Comparison of ENCODE assay signal across 8 mouse cellular contexts in the genomic region with DNA sequence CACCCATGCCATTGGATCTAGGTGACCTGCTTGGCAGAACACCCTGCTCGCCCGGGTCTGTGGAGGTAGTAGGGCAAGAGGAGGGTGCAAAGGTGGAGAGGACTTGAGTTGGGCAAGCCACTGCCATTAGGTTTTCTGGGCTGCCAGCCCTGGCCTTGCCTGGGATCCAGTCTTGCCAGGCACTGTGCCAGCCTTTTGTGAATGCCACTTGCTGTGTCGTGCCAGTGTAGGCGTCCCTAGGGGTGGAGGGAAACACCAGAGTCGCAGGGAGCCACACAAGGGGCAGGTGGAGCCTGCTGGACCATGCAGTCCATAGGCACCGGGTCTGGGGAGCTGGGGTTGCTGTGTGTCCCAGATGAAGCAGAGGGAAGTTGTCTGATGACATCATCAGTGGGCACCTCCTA. TPM values are rescaled to one million over a fixed set of nuclear protein-coding genes. Genes with fewer than 3 reads are reported as not detected.
DNase-seq lines count a peak whose midpoint lies in the region; ATAC-seq and TF ChIP-seq lines count a peak whose summit lies in the region.

No protein-coding gene starts in this region.

- H3K27me3 ChIP-seq in hindbrain, embryonic 13.5 days: no peaks in the 10 kb centered on the region
- H3K27me3 ChIP-seq in hindbrain, embryonic 12.5 days: no peaks in the 10 kb centered on the region
- no peaks in the 10 kb centered on the region for H3K27me3 ChIP-seq in intestine, postnatal 0 days (replicated peaks; ENCODE audit: control insufficient read depth, insufficient read depth, low read length)

- no peak for TF ChIP-seq CTCF in intestine, postnatal 0 days (IDR thresholded peaks at IDR 0.05; ENCODE audit: low read depth)

- H3K4me1 ChIP-seq in hindbrain, embryonic 13.5 days (replicated peaks): peaks cover 27% of the 10 kb centered on the region
- H3K4me1 ChIP-seq in hindbrain, embryonic 12.5 days: peaks cover 6% of the 10 kb centered on the region
- no peaks in the 10 kb centered on the region for H3K4me1 ChIP-seq in intestine, postnatal 0 days (replicated peaks; ENCODE audit: control insufficient read depth, insufficient read depth, low read length)

- H3K9ac ChIP-seq in hindbrain, embryonic 13.5 days: no peak overlapping the region
- no peak overlapping the region for H3K9ac ChIP-seq in hindbrain, embryonic 12.5 days
- no peak overlapping the region for H3K9ac ChIP-seq in intestine, postnatal 0 days (ENCODE audit: low read depth, low read length)

- H3K4me3 ChIP-seq in hindbrain, embryonic 13.5 days: no peak overlapping the region
- H3K4me3 ChIP-seq in hindbrain, embryonic 12.5 days: no peak overlapping the region
- no peak overlapping the region for H3K4me3 ChIP-seq in intestine, postnatal 0 days (ENCODE audit: low read depth, low read length)

- no peak overlapping the region for H3K4me2 ChIP-seq in hindbrain, embryonic 13.5 days
- no peak overlapping the region for H3K4me2 ChIP-seq in hindbrain, embryonic 12.5 days (replicated peaks)
- H3K4me2 ChIP-seq in intestine, postnatal 0 days (replicated peaks; ENCODE audit: low read depth): no peak overlapping the region

- H3K27ac ChIP-seq in hindbrain, embryonic 13.5 days: no peak overlapping the region
- no peak overlapping the region for H3K27ac ChIP-seq in hindbrain, embryonic 12.5 days
- H3K27ac ChIP-seq in intestine, postnatal 0 days (ENCODE audit: low read depth, low read length): no peak overlapping the region

- no peaks in the 10 kb centered on the region for H3K36me3 ChIP-seq in hindbrain, embryonic 13.5 days
- 0 out of 2 replicates have a peak, but pooled peaks cover 3% of the 10 kb centered on the region for H3K36me3 ChIP-seq in hindbrain, embryonic 12.5 days
- H3K36me3 ChIP-seq in intestine, postnatal 0 days (ENCODE audit: control insufficient read depth, insufficient read depth): no peaks in the 10 kb centered on the region

- ATAC-seq in hindbrain, embryonic 13.5 days (ENCODE audit: low FRiP score): 0 out of 2 replicates have a peak, but pooled peaks have one; percentile 9
- ATAC-seq in hindbrain, embryonic 12.5 days (ENCODE audit: low FRiP score): no peak
- ATAC-seq in intestine, postnatal 0 days: no peak

- peak; percentile 48 to 53 for DNase-seq in adrenal gland, adult 18-20 months (ENCODE audit: low spot score in 2 of 2)
- peak; percentile 37 to 51 for DNase-seq in cerebellum, postnatal 36 days
- peak; percentile 87 for DNase-seq in kidney, adult 9 months
- peak; percentile 22 for DNase-seq in lung, postnatal 25 days (ENCODE audit: low spot score)
- no peak for DNase-seq in retina, postnatal 1 day

- no peaks in the 10 kb centered on the region for H3K9me3 ChIP-seq in hindbrain, embryonic 13.5 days
- H3K9me3 ChIP-seq in hindbrain, embryonic 12.5 days (replicated peaks): no peaks in the 10 kb centered on the region
- H3K9me3 ChIP-seq in intestine, postnatal 0 days (ENCODE audit: control insufficient read depth): no peaks in the 10 kb centered on the region

- 91% methylated on average over 6 of the region's 6 CpGs for WGBS in hindbrain, embryonic 13.5 days
- 95% methylated on average over 6 of the region's 6 CpGs for WGBS in hindbrain, embryonic 12.5 days
- 92% methylated on average over 6 of the region's 6 CpGs for WGBS in intestine, postnatal 0 days

RNA-seq across cellular contexts. Expression of gene Catip, which starts 21.5 kb away (rescaled TPM):
- polyA plus RNA-seq in hindbrain, embryonic 13.5 days (2015; fragmentation: Nextera tagmentation; extraction: Ambion mirVana): 0.80 and 1.6 TPM in 2 replicates
- polyA plus RNA-seq in hindbrain, embryonic 12.5 days (2016; fragmentation: Nextera tagmentation; extraction: Ambion mirVana): 1.4 and 1.5 TPM in 2 replicates
- under 1 TPM; 0.33 to 0.35 TPM for total RNA-seq in adrenal gland, adult 18-20 months (2021)
- polyA plus RNA-seq in intestine, postnatal 0 days (2015; fragmentation: Nextera tagmentation; extraction: Ambion mirVana): 0.25 and 0.33 TPM in 2 replicates

RNA-seq across cellular contexts. Expression of gene Slc11a1, which starts 34.6 kb away (rescaled TPM):
- polyA plus RNA-seq in hindbrain, embryonic 13.5 days (2015; fragmentation: Nextera tagmentation; extraction: Ambion mirVana): 2.4 and 2.5 TPM in 2 replicates
- 2.0 and 2.2 TPM in 2 replicates for polyA plus RNA-seq in hindbrain, embryonic 12.5 days (2016; fragmentation: Nextera tagmentation; extraction: Ambion mirVana)
- 10 to 100 TPM in 1 of 2 experiments, 1 to 10 TPM in 1; 9.5 to 20.5 TPM for total RNA-seq in adrenal gland, adult 18-20 months (2021)
- 3.8 and 4.3 TPM in 2 replicates for polyA plus RNA-seq in intestine, postnatal 0 days (2015; fragmentation: Nextera tagmentation; extraction: Ambion mirVana)

RNA-seq across cellular contexts. Expression of gene Tmbim1, which starts 34.9 kb away (rescaled TPM):
- polyA plus RNA-seq in hindbrain, embryonic 13.5 days (2015; fragmentation: Nextera tagmentation; extraction: Ambion mirVana): 7.8 and 8.6 TPM in 2 replicates
- 11.7 and 13.4 TPM in 2 replicates for polyA plus RNA-seq in hindbrain, embryonic 12.5 days (2016; fragmentation: Nextera tagmentation; extraction: Ambion mirVana)
- 100 to 1,000 TPM; 106 to 113 TPM for total RNA-seq in adrenal gland, adult 18-20 months (2021)
- 47.4 and 49.1 TPM in 2 replicates for polyA plus RNA-seq in intestine, postnatal 0 days (2015; fragmentation: Nextera tagmentation; extraction: Ambion mirVana)

RNA-seq across cellular contexts. Expression of gene Ctdsp1, which starts 50.9 kb away (rescaled TPM):
- polyA plus RNA-seq in hindbrain, embryonic 13.5 days (2015; fragmentation: Nextera tagmentation; extraction: Ambion mirVana): 18.5 and 19.8 TPM in 2 replicates
- polyA plus RNA-seq in hindbrain, embryonic 12.5 days (2016; fragmentation: Nextera tagmentation; extraction: Ambion mirVana): 38.8 and 39.2 TPM in 2 replicates
- 100 to 1,000 TPM; 133 to 136 TPM for total RNA-seq in adrenal gland, adult 18-20 months (2021)
- 48.9 and 52.4 TPM in 2 replicates for polyA plus RNA-seq in intestine, postnatal 0 days (2015; fragmentation: Nextera tagmentation; extraction: Ambion mirVana)

RNA-seq across cellular contexts. Expression of gene Pnkd, which starts 55.6 kb away (rescaled TPM):
- polyA plus RNA-seq in hindbrain, embryonic 13.5 days (2015; fragmentation: Nextera tagmentation; extraction: Ambion mirVana): 98.2 and 102 TPM in 2 replicates
- polyA plus RNA-seq in hindbrain, embryonic 12.5 days (2016; fragmentation: Nextera tagmentation; extraction: Ambion mirVana): 94.0 and 97.8 TPM in 2 replicates
- total RNA-seq in adrenal gland, adult 18-20 months (2021): 10 to 100 TPM; 68.2 to 83.0 TPM
- 103 and 107 TPM in 2 replicates for polyA plus RNA-seq in intestine, postnatal 0 days (2015; fragmentation: Nextera tagmentation; extraction: Ambion mirVana)
